Mouse (Mus musculus): ENCODE measurements around the gene Babam2. TPM values are rescaled to one million over a fixed set of nuclear protein-coding genes. Genes with fewer than 3 reads are reported as not detected.

Gene Babam2
- polyA plus RNA-seq, 1 experiment = 38.7 TPM

GRCm38 (mm10) chr5:32112206-32112916 is 414.9 kb downstream of the Babam2 start:
- Histone ChIP-seq H3K36me3 (ENCODE audit: control insufficient read depth, insufficient read depth, low read length) (no peaks in the 10 kb centered on the region), H3K4me3 (ENCODE audit: insufficient read depth, low read depth, low read length) (no peak overlapping the region), H3K27me3 (replicated peaks; ENCODE audit: control insufficient read depth, insufficient read depth, low read length) (no peaks in the 10 kb centered on the region), H3K27ac (ENCODE audit: insufficient read depth, low read depth, low read length) (no peak overlapping the region), H3K4me1 (ENCODE audit: control insufficient read depth, insufficient read depth, low read length) (no peaks in the 10 kb centered on the region)
- TF ChIP-seq POLR2A (IDR thresholded peaks at IDR 0.05; ENCODE audit: low read depth, low read length) (no peak), CTCF (conservative IDR thresholded peaks at IDR 0.05; ENCODE audit: insufficient read depth, insufficient read length, low read depth, low read length) (no peak)
- DNase-seq = peak; percentile 16
- WGBS = 82% methylated on average over 7 of the region's 7 CpGs

GRCm38 (mm10) chr5:32120901-32121376 is 423.5 kb downstream of the Babam2 start:
- Histone ChIP-seq H3K36me3 (ENCODE audit: control insufficient read depth, insufficient read depth, low read length) (no peaks in the 10 kb centered on the region), H3K27me3 (replicated peaks; ENCODE audit: control insufficient read depth, insufficient read depth, low read length) (no peaks in the 10 kb centered on the region), H3K4me1 (ENCODE audit: control insufficient read depth, insufficient read depth, low read length) (no peaks in the 10 kb centered on the region), H3K4me3 (ENCODE audit: insufficient read depth, low read depth, low read length) (no peak overlapping the region), H3K27ac (ENCODE audit: insufficient read depth, low read depth, low read length) (no peak overlapping the region)
- no peak for DNase-seq
- TF ChIP-seq CTCF (conservative IDR thresholded peaks at IDR 0.05; ENCODE audit: insufficient read depth, insufficient read length, low read depth, low read length) (no peak), POLR2A (IDR thresholded peaks at IDR 0.05; ENCODE audit: low read depth, low read length) (no peak)
- WGBS = 34% methylated on average over 11 of the region's 11 CpGs

GRCm38 (mm10) chr5:32121936-32122335 is 424.5 kb downstream of the Babam2 start:
- 88% methylated on average over 6 of the region's 6 CpGs for WGBS
- Histone ChIP-seq H3K27me3 (replicated peaks; ENCODE audit: control insufficient read depth, insufficient read depth, low read length) (no peaks in the 10 kb centered on the region), H3K4me1 (ENCODE audit: control insufficient read depth, insufficient read depth, low read length) (no peaks in the 10 kb centered on the region), H3K36me3 (ENCODE audit: control insufficient read depth, insufficient read depth, low read length) (no peaks in the 10 kb centered on the region), H3K4me3 (ENCODE audit: insufficient read depth, low read depth, low read length) (no peak overlapping the region), H3K27ac (ENCODE audit: insufficient read depth, low read depth, low read length) (no peak overlapping the region)
- TF ChIP-seq POLR2A (IDR thresholded peaks at IDR 0.05; ENCODE audit: low read depth, low read length) (no peak), CTCF (conservative IDR thresholded peaks at IDR 0.05; ENCODE audit: insufficient read depth, insufficient read length, low read depth, low read length) (no peak)
- DNase-seq = no peak

- WGBS = 80% methylated on average over 5 of the region's 5 CpGs
- Histone ChIP-seq H3K4me1 (ENCODE audit: control insufficient read depth, insufficient read depth, low read length) (no peaks in the 10 kb centered on the region), H3K27ac (ENCODE audit: insufficient read depth, low read depth, low read length) (no peak overlapping the region), H3K4me3 (ENCODE audit: insufficient read depth, low read depth, low read length) (no peak overlapping the region), H3K36me3 (ENCODE audit: control insufficient read depth, insufficient read depth, low read length) (no peaks in the 10 kb centered on the region), H3K27me3 (replicated peaks; ENCODE audit: control insufficient read depth, insufficient read depth, low read length) (no peaks in the 10 kb centered on the region)
- no peak for TF ChIP-seq CTCF (conservative IDR thresholded peaks at IDR 0.05; ENCODE audit: insufficient read depth, insufficient read length, low read depth, low read length)
- no peak for TF ChIP-seq POLR2A (IDR thresholded peaks at IDR 0.05; ENCODE audit: low read depth, low read length)
- no peak for DNase-seq
These were observed 424.9 kb downstream of the Babam2 start for GRCm38 (mm10) chr5:32122363-32122762.

- no peak overlapping the region for H3K27ac ChIP-seq (ENCODE audit: insufficient read depth, low read depth, low read length)
- WGBS = 91% methylated on average over 6 of the region's 6 CpGs
- no peak overlapping the region for H3K4me3 ChIP-seq (ENCODE audit: insufficient read depth, low read depth, low read length)
- H3K4me1 ChIP-seq (ENCODE audit: control insufficient read depth, insufficient read depth, low read length) = no peaks in the 10 kb centered on the region
- no peak for DNase-seq
- no peaks in the 10 kb centered on the region for H3K36me3 ChIP-seq (ENCODE audit: control insufficient read depth, insufficient read depth, low read length)
- TF ChIP-seq POLR2A (IDR thresholded peaks at IDR 0.05; ENCODE audit: low read depth, low read length) (no peak), CTCF (conservative IDR thresholded peaks at IDR 0.05; ENCODE audit: insufficient read depth, insufficient read length, low read depth, low read length) (no peak)
- H3K27me3 ChIP-seq (replicated peaks; ENCODE audit: control insufficient read depth, insufficient read depth, low read length) = no peaks in the 10 kb centered on the region
These were observed 427.5 kb downstream of the Babam2 start for GRCm38 (mm10) chr5:32124957-32125356.

- H3K36me3 ChIP-seq (ENCODE audit: control insufficient read depth, insufficient read depth, low read length) = no peaks in the 10 kb centered on the region
- WGBS = 92% methylated on average over 3 of the region's 3 CpGs
- no peak for TF ChIP-seq CTCF (conservative IDR thresholded peaks at IDR 0.05; ENCODE audit: insufficient read depth, insufficient read length, low read depth, low read length)
- no peak for TF ChIP-seq POLR2A (IDR thresholded peaks at IDR 0.05; ENCODE audit: low read depth, low read length)
- no peak overlapping the region for H3K27ac ChIP-seq (ENCODE audit: insufficient read depth, low read depth, low read length)
- no peak for DNase-seq
- no peak overlapping the region for H3K4me3 ChIP-seq (ENCODE audit: insufficient read depth, low read depth, low read length)
- H3K27me3 ChIP-seq (replicated peaks; ENCODE audit: control insufficient read depth, insufficient read depth, low read length) = no peaks in the 10 kb centered on the region
- H3K4me1 ChIP-seq (ENCODE audit: control insufficient read depth, insufficient read depth, low read length) = no peaks in the 10 kb centered on the region
These were observed 429.7 kb downstream of the Babam2 start for GRCm38 (mm10) chr5:32127226-32127625.

GRCm38 (mm10) chr5:32127927-32128326 is 430.4 kb downstream of the Babam2 start:
- TF ChIP-seq CTCF (conservative IDR thresholded peaks at IDR 0.05; ENCODE audit: insufficient read depth, insufficient read length, low read depth, low read length) (no peak), POLR2A (IDR thresholded peaks at IDR 0.05; ENCODE audit: low read depth, low read length) (no peak)
- Histone ChIP-seq H3K27me3 (replicated peaks; ENCODE audit: control insufficient read depth, insufficient read depth, low read length) (no peaks in the 10 kb centered on the region), H3K36me3 (ENCODE audit: control insufficient read depth, insufficient read depth, low read length) (no peaks in the 10 kb centered on the region), H3K4me1 (ENCODE audit: control insufficient read depth, insufficient read depth, low read length) (no peaks in the 10 kb centered on the region), H3K27ac (ENCODE audit: insufficient read depth, low read depth, low read length) (no peak overlapping the region), H3K4me3 (ENCODE audit: insufficient read depth, low read depth, low read length) (no peak overlapping the region)
- 63% methylated on average over 3 of the region's 3 CpGs for WGBS
- no peak for DNase-seq

All from kidney, adult 2 months (tissue).